Mouse (Mus musculus): ENCODE results near the gene Kctd10.

The Kctd10 gene

DNA sequence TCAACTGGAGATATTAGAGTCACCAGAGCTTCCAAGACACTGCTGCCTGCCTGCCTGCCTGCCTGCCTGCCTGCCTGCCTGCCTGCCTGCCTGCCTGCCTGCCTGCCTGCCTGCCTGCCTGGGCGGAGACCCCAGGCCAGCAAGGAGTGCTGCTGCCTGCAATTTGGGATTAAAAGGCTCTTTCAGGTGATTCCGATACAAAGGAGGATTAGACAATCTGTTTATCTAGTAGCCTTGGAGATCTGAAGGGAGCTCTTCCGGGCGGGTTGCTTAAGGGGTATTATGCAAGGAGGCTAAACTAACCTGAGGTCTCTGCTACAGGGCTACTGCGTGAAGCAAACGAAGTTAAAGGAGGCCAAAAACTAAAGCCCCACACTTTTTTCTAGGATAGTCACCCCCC lies 1.4 kb downstream of the Kctd10 start:
- no peak for DNase-seq (ENCODE audit: low spot score in 2 of 2)

- no peak for DNase-seq (ENCODE audit: low spot score in 2 of 2)
Observed at GRCm38 (mm10) chr5:114378177-114378920, 2.0 kb downstream of the Kctd10 start.

- no peak for DNase-seq (ENCODE audit: low spot score in 2 of 2)
Observed at GRCm38 (mm10) chr5:114374409-114375213, 5.7 kb downstream of the Kctd10 start.

- DNase-seq (ENCODE audit: low spot score in 2 of 2), result no peak
Observed at GRCm38 (mm10) chr5:114373581-114373980, 6.7 kb downstream of the Kctd10 start.

GRCm38 (mm10) chr5:114373174-114373573 lies 7.1 kb downstream of the Kctd10 start:
- DNase-seq (ENCODE audit: low spot score in 2 of 2), result no peak

- no peak for DNase-seq (ENCODE audit: low spot score in 2 of 2)
Observed at GRCm38 (mm10) chr5:114372565-114372964, 7.7 kb downstream of the Kctd10 start.

GRCm38 (mm10) chr5:114371731-114372473 lies 8.4 kb downstream of the Kctd10 start:
- no peak for DNase-seq (ENCODE audit: low spot score in 2 of 2)

DNA sequence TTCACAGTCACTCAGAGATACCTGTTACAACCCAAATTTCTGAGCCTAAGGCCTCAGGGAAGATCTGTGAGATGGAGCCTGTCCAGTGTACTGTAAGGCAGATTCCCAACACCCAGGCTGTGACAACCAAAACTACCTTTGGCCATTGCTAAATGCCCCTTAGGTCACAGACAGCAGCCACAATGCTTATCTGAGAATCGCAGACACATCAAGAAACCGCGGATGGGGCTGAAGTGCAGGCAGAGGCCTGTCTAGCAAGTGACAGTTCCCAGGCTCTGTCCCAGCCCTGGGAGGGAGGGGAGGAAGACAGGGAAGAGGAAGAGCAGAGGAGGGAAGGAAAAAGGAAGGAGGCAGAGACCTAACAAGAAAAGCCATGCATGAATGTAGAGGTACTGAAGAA lies 9.0 kb downstream of the Kctd10 start:
- no peak for DNase-seq (ENCODE audit: low spot score in 2 of 2)

GRCm38 (mm10) chr5:114370371-114370776 lies 9.9 kb downstream of the Kctd10 start:
- DNase-seq (ENCODE audit: low spot score in 2 of 2), result no peak

DNA sequence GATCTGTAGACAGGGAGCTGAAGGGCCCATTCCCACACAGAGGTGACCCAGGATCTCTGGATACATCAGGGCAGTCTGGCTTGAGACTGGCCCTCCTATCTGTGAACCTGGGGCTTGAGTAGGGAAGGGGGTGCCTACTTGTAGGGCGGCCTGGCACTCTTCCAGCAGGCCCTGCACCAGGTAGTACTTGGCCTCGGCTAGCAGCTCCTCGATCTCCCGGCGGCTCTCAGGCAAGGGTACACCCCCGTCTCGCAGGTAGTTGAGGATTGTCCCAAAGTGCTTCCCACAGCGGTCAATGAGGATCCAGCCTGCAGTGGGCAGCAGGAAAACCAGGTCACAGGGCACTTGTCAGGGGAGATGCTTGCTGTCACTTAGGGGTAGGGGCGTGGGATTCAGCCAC lies 10.4 kb downstream of the Kctd10 start:
- no peak for DNase-seq (ENCODE audit: low spot score in 2 of 2)

GRCm38 (mm10) chr5:114368803-114369496 lies 11.4 kb downstream of the Kctd10 start:
- no peak for DNase-seq (ENCODE audit: low spot score in 2 of 2)

- DNase-seq (ENCODE audit: low spot score in 2 of 2), result no peak
Observed at GRCm38 (mm10) chr5:114368121-114368520, 12.2 kb downstream of the Kctd10 start.

DNA sequence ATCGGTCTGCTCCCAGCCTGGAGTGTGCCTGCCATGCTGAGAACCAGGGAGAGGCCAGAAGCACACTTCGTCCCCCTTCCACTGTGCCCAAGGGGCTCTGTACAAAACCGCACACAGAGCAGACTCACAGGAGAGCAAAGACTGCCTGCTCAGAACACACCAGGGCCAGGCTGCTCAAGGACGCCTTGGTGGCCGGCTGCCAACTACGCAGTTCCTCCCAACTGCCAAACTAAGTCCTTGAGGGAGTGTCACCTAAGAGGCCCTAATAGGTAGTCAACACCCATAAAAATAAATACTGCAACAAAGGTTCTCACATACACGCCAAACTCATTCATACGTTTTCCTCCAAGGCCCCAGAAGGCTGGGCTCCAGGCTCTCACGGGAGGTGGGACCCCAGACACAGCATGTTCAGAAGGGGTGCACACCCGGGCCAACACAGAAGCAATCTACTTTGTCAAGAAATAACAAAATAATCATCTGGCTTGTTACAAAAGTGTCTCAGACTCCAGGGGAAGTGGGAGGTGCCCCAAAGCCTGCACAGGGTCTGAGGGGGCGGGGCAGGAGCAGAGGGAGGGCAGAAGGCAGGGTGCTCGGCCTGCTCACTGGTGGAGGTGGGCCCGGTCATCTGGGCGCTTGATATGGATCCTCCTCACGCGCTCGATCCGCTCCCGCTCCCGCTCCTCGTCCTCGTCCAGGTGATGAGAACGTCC lies 15.1 kb downstream of the Kctd10 start:
- no peak for DNase-seq (ENCODE audit: low spot score in 2 of 2)

DNA sequence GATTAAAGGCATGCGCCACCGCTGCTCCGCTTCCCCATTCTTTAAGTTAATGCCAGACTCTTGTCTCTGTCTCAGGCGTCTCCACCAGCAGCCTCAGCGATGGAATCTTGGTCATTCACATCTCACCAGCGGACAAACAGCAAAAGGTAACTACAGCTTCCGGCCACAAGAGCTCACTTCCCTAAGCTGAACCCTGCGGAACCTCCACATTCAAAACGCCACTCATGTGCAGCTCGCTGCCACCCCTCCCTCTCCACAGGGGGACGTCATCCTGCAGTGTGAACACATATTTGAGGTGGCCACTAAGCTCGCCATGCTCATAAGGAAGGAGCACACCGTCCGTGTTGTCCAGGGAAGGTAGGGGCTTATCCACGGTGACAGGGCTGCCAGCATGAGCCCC lies 19.3 kb downstream of the Kctd10 start:
- no peak for DNase-seq (ENCODE audit: low spot score in 2 of 2)

DNA sequence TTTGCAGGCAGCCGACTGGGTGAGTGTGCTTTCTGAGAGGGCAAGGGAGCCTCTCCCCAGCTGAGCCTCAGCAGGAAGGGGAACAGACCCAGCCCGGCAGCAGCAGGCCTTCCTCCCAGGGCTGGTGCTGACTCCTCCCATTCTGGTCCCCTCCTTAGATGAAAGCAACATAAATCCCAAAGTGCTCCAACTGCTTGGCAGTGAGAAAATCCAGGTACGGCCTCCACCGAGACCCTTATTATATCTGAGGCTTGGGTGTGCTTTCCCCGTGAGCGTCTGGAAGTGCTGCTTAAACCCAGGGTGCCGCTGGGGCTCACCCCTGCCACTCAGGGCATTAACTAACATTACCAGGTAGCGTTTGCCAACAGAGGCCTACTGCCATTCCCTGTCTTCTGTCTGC lies 20.7 kb downstream of the Kctd10 start:
- DNase-seq (ENCODE audit: low spot score in 2 of 2), result no peak

DNA sequence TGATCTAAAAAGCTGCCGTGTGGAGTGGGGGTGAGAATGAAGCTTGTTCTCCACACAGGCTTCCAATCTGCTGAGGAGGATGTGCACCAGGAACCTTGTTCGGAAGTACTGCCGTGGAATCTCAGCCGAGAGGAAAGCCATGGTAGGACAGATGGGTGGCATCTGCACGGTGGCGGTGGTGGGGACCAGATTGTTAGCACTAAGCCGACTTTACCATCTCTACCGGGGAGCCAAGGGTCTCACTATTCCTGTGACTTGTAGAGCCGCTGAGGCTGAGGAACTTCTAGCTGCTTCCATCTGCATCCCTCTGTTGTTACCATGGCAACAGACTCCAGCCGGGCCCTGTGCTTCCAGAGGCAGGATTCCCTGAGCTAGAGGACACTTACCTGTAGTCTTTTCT lies 21.5 kb downstream of the Kctd10 start:
- DNase-seq (ENCODE audit: low spot score in 2 of 2), result no peak

DNA sequence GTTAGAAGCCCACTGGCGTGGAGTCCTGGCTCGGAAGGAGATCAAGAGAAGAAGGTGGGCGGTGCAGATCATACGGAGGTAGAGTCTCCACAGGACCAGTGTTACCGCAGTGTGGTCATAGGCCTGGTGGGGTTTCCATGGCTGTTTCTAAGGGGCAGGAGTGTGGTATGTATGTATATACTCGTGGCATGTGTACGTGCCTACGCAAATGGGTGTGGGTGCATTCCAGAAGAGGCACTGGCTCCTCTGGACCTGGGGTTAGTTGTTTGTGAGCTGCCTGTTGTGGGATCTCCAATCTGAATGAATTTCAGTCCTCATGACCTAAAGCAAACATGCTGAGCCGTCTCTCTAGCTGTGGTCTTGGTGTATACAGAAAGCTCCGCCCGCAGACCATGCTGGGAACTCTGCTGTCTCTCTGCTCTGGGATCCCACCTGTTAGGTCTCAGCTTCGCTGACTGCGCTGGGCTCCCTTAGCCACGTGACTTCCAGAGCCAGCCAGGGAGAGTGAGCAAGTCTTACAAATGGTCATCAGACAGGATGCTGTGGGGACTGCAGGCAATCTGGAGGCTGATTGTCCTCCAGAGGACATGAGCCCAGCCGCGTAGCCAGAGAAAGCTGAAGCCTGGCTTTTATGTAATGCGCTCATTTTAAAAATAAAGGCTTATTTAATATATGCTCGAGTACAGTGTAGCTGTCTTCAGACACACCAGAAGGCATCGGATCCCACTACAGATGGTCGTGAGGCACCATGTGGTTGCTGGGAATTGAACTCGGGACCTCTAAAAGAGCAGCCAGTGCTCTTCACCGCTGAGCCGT lies 23.2 kb downstream of the Kctd10 start:
- DNase-seq (ENCODE audit: low spot score in 2 of 2), result no peak

GRCm38 (mm10) chr5:114356250-114356935 lies 23.9 kb downstream of the Kctd10 start:
- peak; percentile 39 to 51 for DNase-seq (ENCODE audit: low spot score in 2 of 2)

DNA sequence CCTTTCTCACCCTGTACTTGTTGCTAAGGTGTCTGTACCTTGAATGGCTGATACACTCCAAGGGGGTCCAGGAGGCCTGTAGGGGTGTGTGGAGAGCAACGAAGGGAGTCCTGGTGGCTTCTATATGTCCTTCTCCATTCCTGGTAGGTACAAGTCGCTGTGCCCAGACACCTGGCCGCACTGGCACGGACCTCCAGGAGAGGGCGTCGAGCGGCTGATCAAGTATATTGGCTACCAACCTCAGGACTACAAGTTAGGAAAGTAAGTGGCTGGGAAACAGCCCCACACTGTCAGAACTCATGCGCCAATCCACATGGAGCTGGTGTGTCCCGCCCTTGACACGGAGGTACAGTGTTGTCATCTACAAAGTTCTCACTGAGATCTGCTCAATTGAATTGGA lies 28.8 kb downstream of the Kctd10 start:
- DNase-seq (ENCODE audit: low spot score in 2 of 2), result no peak

DNA sequence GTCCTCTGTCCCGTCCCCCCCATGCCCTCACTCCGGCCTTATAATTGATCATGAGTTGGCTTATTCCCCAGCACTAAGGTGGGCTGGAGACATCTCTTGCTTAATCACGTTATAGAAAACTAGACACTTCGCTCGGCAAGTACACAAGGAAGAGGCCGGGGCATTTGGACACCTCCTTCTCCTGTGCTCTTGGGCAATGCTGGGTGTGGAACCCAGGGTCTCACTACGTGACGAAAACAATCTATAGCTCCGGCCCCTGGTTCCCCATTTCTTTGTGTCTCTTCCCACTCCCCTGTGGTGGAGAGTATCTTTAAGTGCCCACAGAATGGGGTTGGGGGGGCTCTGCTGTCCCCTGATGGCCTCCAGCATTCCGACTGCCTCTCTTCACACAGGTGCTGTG lies 33.3 kb downstream of the Kctd10 start:
- DNase-seq (ENCODE audit: low spot score in 2 of 2), result no peak

Data from spleen, postnatal 14 days (tissue).